Mouse (Mus musculus) midbrain, embryonic 15.5 days (tissue): ENCODE measurements at regions not wholly inside any gene's neighbourhood (a gene's known extent, or its start where the extent isn't known, plus 50 kb on each side); places are given as distances from the start of the nearest gene placed in this dataset.

Source experiments
- ATAC-seq: fragments of 200-750 bp; cut with Nextera tagmentation; replicated peaks from 2 replicates; pipeline ENCODE4 v1.8.0; 2017; ENCODE audit warnings: moderate TSS enrichment
- H3K27ac ChIP-seq: fragments of 300-500 bp; sonication (generic); 2 replicates; pipeline ENCODE4 v1.5.1; 2015; ENCODE audit warnings: mild to moderate bottlenecking, inconsistent platforms
- H3K27me3 ChIP-seq: fragments of 300-500 bp; sonication (generic); replicated peaks from 2 replicates; pipeline ENCODE4 v1.6.1; 2015; ENCODE audit warnings: inconsistent platforms
- H3K36me3 ChIP-seq: fragments of 300-500 bp; sonication (generic); replicated peaks from 2 replicates; pipeline ENCODE4 v1.6.1; 2015; ENCODE audit warnings: inconsistent platforms
- H3K4me1 ChIP-seq: fragments of 300-500 bp; sonication (generic); 2 replicates; pipeline ENCODE4 v1.6.1; 2015; ENCODE audit warnings: inconsistent platforms
- H3K4me2 ChIP-seq: fragments of 300-500 bp; sonication (generic); 2 replicates; pipeline ENCODE4 v1.6.1; 2015; ENCODE audit warnings: inconsistent platforms, mild to moderate bottlenecking, moderate library complexity
- H3K4me3 ChIP-seq: fragments of 300-500 bp; sonication (generic); 2 replicates; pipeline ENCODE4 v1.5.1; 2015; ENCODE audit warnings: mild to moderate bottlenecking, inconsistent platforms
- H3K9ac ChIP-seq: fragments of 300-500 bp; sonication (generic); 2 replicates; pipeline ENCODE4 v1.6.1; 2015; ENCODE audit warnings: mild to moderate bottlenecking, inconsistent platforms
- H3K9me3 ChIP-seq: fragments of 300-500 bp; sonication (generic); 2 replicates; pipeline ENCODE4 v1.6.1; 2016; ENCODE audit warnings: inconsistent platforms
- WGBS: fragments of 180-500 bp; shearing (Covaris S2); methylation state at CpG from one replicate; pipeline ENCODE4 v1.1.7; 2015; ENCODE audit warnings: mixed read lengths; 5-methylcytosine and 5-hydroxymethylcytosine counted together

GRCm38 (mm10) chr19:25729103-25729502 lies 56.9 kb downstream of the Dmrt2 start:
- no peak overlapping the region for H3K9ac ChIP-seq
- no peaks in the 10 kb centered on the region for H3K27me3 ChIP-seq
- peaks cover 5% of the 10 kb centered on the region; the same call in 1 of the 2 replicates for H3K4me1 ChIP-seq
- H3K4me2 ChIP-seq, result no peak overlapping the region
- H3K36me3 ChIP-seq, result no peaks in the 10 kb centered on the region
- no peak overlapping the region for H3K4me3 ChIP-seq
- H3K9me3 ChIP-seq, result no peaks in the 10 kb centered on the region
- H3K27ac ChIP-seq, result no peak overlapping the region
- 84% methylated on average over 5 of the region's 5 CpGs for WGBS
- no peak for ATAC-seq

- H3K4me3 ChIP-seq, result no peak overlapping the region
- ATAC-seq, result no peak
- H3K27me3 ChIP-seq, result no peaks in the 10 kb centered on the region
- H3K4me2 ChIP-seq, result no peak overlapping the region
- H3K9ac ChIP-seq, result no peak overlapping the region
- H3K36me3 ChIP-seq, result no peaks in the 10 kb centered on the region
- H3K9me3 ChIP-seq, result no peaks in the 10 kb centered on the region
- WGBS, result 90% methylated on average over 1 of the region's 1 CpGs
- peaks cover 5% of the 10 kb centered on the region; the same call in 1 of the 2 replicates for H3K4me1 ChIP-seq
- H3K27ac ChIP-seq, result no peak overlapping the region
These were observed 57.4 kb downstream of the Dmrt2 start for GRCm38 (mm10) chr19:25729633-25730032.

GRCm38 (mm10) chr19:25778455-25778854 lies 106.2 kb downstream of the Dmrt2 start:
- Histone ChIP-seq H3K4me3 (no peak overlapping the region), H3K27ac (no peak overlapping the region), H3K4me1 (no peaks in the 10 kb centered on the region), H3K9ac (no peak overlapping the region), H3K36me3 (no peaks in the 10 kb centered on the region), H3K4me2 (no peak overlapping the region), H3K27me3 (no peaks in the 10 kb centered on the region), H3K9me3 (no peaks in the 10 kb centered on the region)
- WGBS, result 91% methylated on average over 4 of the region's 4 CpGs
- no peak for ATAC-seq

GRCm38 (mm10) chr19:25779356-25779755 lies 107.1 kb downstream of the Dmrt2 start:
- Histone ChIP-seq H3K9ac (no peak overlapping the region), H3K4me1 (no peaks in the 10 kb centered on the region), H3K4me3 (no peak overlapping the region), H3K9me3 (no peaks in the 10 kb centered on the region), H3K27ac (no peak overlapping the region), H3K36me3 (no peaks in the 10 kb centered on the region), H3K4me2 (no peak overlapping the region), H3K27me3 (no peaks in the 10 kb centered on the region)
- WGBS, result 65% methylated on average over 7 of the region's 7 CpGs
- ATAC-seq, result no peak

GRCm38 (mm10) chr19:25781314-25781713 lies 109.1 kb downstream of the Dmrt2 start:
- no peak for ATAC-seq
- Histone ChIP-seq H3K36me3 (no peaks in the 10 kb centered on the region), H3K9ac (no peak overlapping the region), H3K27ac (no peak overlapping the region), H3K27me3 (no peaks in the 10 kb centered on the region), H3K4me1 (no peaks in the 10 kb centered on the region), H3K4me2 (no peak overlapping the region), H3K4me3 (no peak overlapping the region), H3K9me3 (no peaks in the 10 kb centered on the region)
- 85% methylated on average over 7 of the region's 7 CpGs for WGBS

GRCm38 (mm10) chr19:25802692-25803091 lies 130.5 kb downstream of the Dmrt2 start:
- Histone ChIP-seq H3K9me3 (no peaks in the 10 kb centered on the region), H3K27ac (no peak overlapping the region), H3K36me3 (no peaks in the 10 kb centered on the region), H3K4me2 (no peak overlapping the region), H3K4me1 (no peaks in the 10 kb centered on the region), H3K9ac (no peak overlapping the region), H3K4me3 (no peak overlapping the region), H3K27me3 (no peaks in the 10 kb centered on the region)
- 89% methylated on average over 7 of the region's 7 CpGs for WGBS
- no peak for ATAC-seq

- Histone ChIP-seq H3K4me2 (no peak overlapping the region), H3K27me3 (no peaks in the 10 kb centered on the region), H3K4me1 (no peaks in the 10 kb centered on the region), H3K27ac (no peak overlapping the region), H3K9me3 (no peaks in the 10 kb centered on the region), H3K9ac (no peak overlapping the region), H3K4me3 (no peak overlapping the region), H3K36me3 (no peaks in the 10 kb centered on the region)
- ATAC-seq, result no peak
- WGBS, result 75% methylated on average over 11 of the region's 11 CpGs
These were observed 133.1 kb downstream of the Dmrt2 start for GRCm38 (mm10) chr19:25805351-25805750.

GRCm38 (mm10) chr19:25813651-25814050 lies 141.4 kb downstream of the Dmrt2 start:
- no peaks in the 10 kb centered on the region for H3K27me3 ChIP-seq
- no peaks in the 10 kb centered on the region for H3K9me3 ChIP-seq
- WGBS, result 86% methylated on average over 7 of the region's 7 CpGs
- no peaks in the 10 kb centered on the region for H3K36me3 ChIP-seq
- ATAC-seq, result no peak
- H3K4me3 ChIP-seq, result no peak overlapping the region
- H3K4me2 ChIP-seq, result no peak overlapping the region
- no peak overlapping the region for H3K9ac ChIP-seq
- no peak overlapping the region for H3K27ac ChIP-seq
- H3K4me1 ChIP-seq, result no peaks in the 10 kb centered on the region

- H3K4me1 ChIP-seq, result no peaks in the 10 kb centered on the region
- 69% methylated on average over 4 of the region's 4 CpGs for WGBS
- H3K4me3 ChIP-seq, result no peak overlapping the region
- ATAC-seq, result no peak
- no peak overlapping the region for H3K27ac ChIP-seq
- H3K9ac ChIP-seq, result no peak overlapping the region
- H3K27me3 ChIP-seq, result no peaks in the 10 kb centered on the region
- no peak overlapping the region for H3K4me2 ChIP-seq
- no peaks in the 10 kb centered on the region for H3K36me3 ChIP-seq
- H3K9me3 ChIP-seq, result no peaks in the 10 kb centered on the region
These were observed 172.9 kb downstream of the Dmrt2 start for GRCm38 (mm10) chr19:25845158-25845557.

- 85% methylated on average over 4 of the region's 4 CpGs for WGBS
- no peaks in the 10 kb centered on the region for H3K9me3 ChIP-seq
- no peaks in the 10 kb centered on the region for H3K4me1 ChIP-seq
- H3K4me2 ChIP-seq, result no peak overlapping the region
- H3K27me3 ChIP-seq, result no peaks in the 10 kb centered on the region
- H3K27ac ChIP-seq, result no peak overlapping the region
- no peak for ATAC-seq
- H3K9ac ChIP-seq, result no peak overlapping the region
- no peak overlapping the region for H3K4me3 ChIP-seq
- no peaks in the 10 kb centered on the region for H3K36me3 ChIP-seq
These were observed 184.1 kb downstream of the Dmrt2 start for GRCm38 (mm10) chr19:25856344-25856743.

GRCm38 (mm10) chr19:25863312-25863711 lies 191.1 kb downstream of the Dmrt2 start:
- no peak overlapping the region for H3K9ac ChIP-seq
- H3K4me2 ChIP-seq, result no peak overlapping the region
- H3K9me3 ChIP-seq, result no peaks in the 10 kb centered on the region
- H3K27ac ChIP-seq, result no peak overlapping the region
- no peaks in the 10 kb centered on the region for H3K4me1 ChIP-seq
- 67% methylated on average over 1 of the region's 1 CpGs for WGBS
- H3K27me3 ChIP-seq, result no peaks in the 10 kb centered on the region
- no peak overlapping the region for H3K4me3 ChIP-seq
- H3K36me3 ChIP-seq, result no peaks in the 10 kb centered on the region
- ATAC-seq, result no peak

GRCm38 (mm10) chr19:25906721-25907120 lies 234.5 kb downstream of the Dmrt2 start:
- Histone ChIP-seq H3K27me3 (no peaks in the 10 kb centered on the region), H3K9ac (no peak overlapping the region), H3K4me2 (no peak overlapping the region), H3K4me1 (no peaks in the 10 kb centered on the region), H3K9me3 (no peaks in the 10 kb centered on the region), H3K4me3 (no peak overlapping the region), H3K27ac (no peak overlapping the region), H3K36me3 (no peaks in the 10 kb centered on the region)
- ATAC-seq, result no peak
- WGBS, result 94% methylated on average over 4 of the region's 4 CpGs

- Histone ChIP-seq H3K4me2 (no peak overlapping the region), H3K9me3 (no peaks in the 10 kb centered on the region), H3K27ac (no peak overlapping the region), H3K27me3 (no peaks in the 10 kb centered on the region), H3K4me1 (no peaks in the 10 kb centered on the region), H3K4me3 (no peak overlapping the region), H3K9ac (no peak overlapping the region), H3K36me3 (no peaks in the 10 kb centered on the region)
- ATAC-seq, result no peak
These were observed 249.8 kb downstream of the Dmrt2 start for GRCm38 (mm10) chr19:25922052-25922451.

GRCm38 (mm10) chr19:25922806-25923205 lies 250.6 kb downstream of the Dmrt2 start:
- Histone ChIP-seq H3K4me1 (no peaks in the 10 kb centered on the region), H3K27me3 (no peaks in the 10 kb centered on the region), H3K36me3 (no peaks in the 10 kb centered on the region), H3K9me3 (no peaks in the 10 kb centered on the region), H3K4me3 (no peak overlapping the region), H3K4me2 (no peak overlapping the region), H3K9ac (no peak overlapping the region), H3K27ac (no peak overlapping the region)
- ATAC-seq, result no peak
- 94% methylated on average over 1 of the region's 1 CpGs for WGBS
